Mouse (Mus musculus) heart, postnatal 0 days (tissue): ENCODE data around the gene Scrg1. TPM values are rescaled to one million over a fixed set of nuclear protein-coding genes. Genes with fewer than 3 reads are reported as not detected.

Experiments used
- ATAC-seq: fragments of 200-750 bp; cut with Nextera tagmentation; 2 replicates; pipeline ENCODE4 v1.8.0; 2017; ENCODE audit warnings: low read depth, moderate number of reproducible peaks, moderate library complexity; ENCODE audit not compliant: insufficient read depth
- DNase-seq: peaks from one replicate; pipeline ENCODE4 v3.0.0-alpha.2; 2016; ENCODE audit warnings: low spot score
- H3K27ac ChIP-seq: fragments of 300-500 bp; sonication (generic); 2 replicates; pipeline ENCODE4 v1.5.1; 2014; ENCODE audit warnings: low read depth, mild to moderate bottlenecking
- H3K27me3 ChIP-seq: fragments of 300-500 bp; sonication (generic); 2 replicates; pipeline ENCODE4 v1.6.1; 2014; ENCODE audit warnings: low read length, mixed read lengths; ENCODE audit not compliant: control insufficient read depth, insufficient read depth
- H3K36me3 ChIP-seq: fragments of 300-500 bp; sonication (generic); replicated peaks from 2 replicates; pipeline ENCODE4 v1.6.1; 2014; ENCODE audit warnings: low read length, mixed read lengths; ENCODE audit not compliant: control insufficient read depth, insufficient read depth
- H3K4me1 ChIP-seq: fragments of 300-500 bp; sonication (generic); 2 replicates; pipeline ENCODE4 v1.6.1; 2014; ENCODE audit warnings: antibody characterized with exemption; ENCODE audit not compliant: control insufficient read depth, insufficient read depth
- H3K4me2 ChIP-seq: fragments of 300-500 bp; sonication (generic); 2 replicates; pipeline ENCODE4 v1.6.1; 2014; ENCODE audit warnings: low read depth, mild to moderate bottlenecking, low read length, moderate library complexity
- H3K4me3 ChIP-seq: fragments of 300-500 bp; sonication (generic); 2 replicates; pipeline ENCODE4 v1.5.1; 2014; ENCODE audit warnings: low read depth, low read length
- H3K9ac ChIP-seq: fragments of 300-500 bp; sonication (generic); replicated peaks from 2 replicates; pipeline ENCODE4 v1.6.1; 2014; ENCODE audit warnings: low read depth, low read length, mixed read lengths
- H3K9me3 ChIP-seq: fragments of 300-500 bp; sonication (generic); replicated peaks from 2 replicates; pipeline ENCODE4 v1.6.1; 2016; ENCODE audit warnings: low read length; ENCODE audit not compliant: control insufficient read depth
- CTCF ChIP-seq: IDR thresholded peaks from 2 replicates; pipeline ENCODE4 v1.5.1; 2016; ENCODE audit warnings: antibody characterized with exemption, control low read depth, low read depth
- EP300 ChIP-seq: IDR thresholded peaks from 2 replicates; pipeline ENCODE4 v1.6.1; 2016; ENCODE audit warnings: antibody characterized with exemption, low read depth
- WGBS: fragments of 180-500 bp; shearing (Covaris S2); extraction: QIAGEN DNeasy Blood & Tissue Kit; methylation state at CpG from one replicate; pipeline ENCODE4 v1.1.7; 2014; 5-methylcytosine and 5-hydroxymethylcytosine counted together
- polyA plus RNA-seq: library from polyadenylated mRNA; unstranded; fragments of >200 nt; fragmentation: Nextera tagmentation; extraction: Ambion mirVana; gene quantifications from 2 replicates; pipeline ENCODE4 v1.2.1, GENCODE M21; 2015
- total RNA-seq: library from RNA; depleted of rRNA; stranded (reverse); fragments of >200 nt; gene quantifications from 2 replicates; pipeline ENCODE4 v1.2.3, GENCODE M21; 2014; ENCODE audit warnings: low replicate concordance

Gene Scrg1
- total and polyA plus RNA-seq, 2 experiments from 2014 or later: 0.40 TPM; not detected in 1

DNA sequence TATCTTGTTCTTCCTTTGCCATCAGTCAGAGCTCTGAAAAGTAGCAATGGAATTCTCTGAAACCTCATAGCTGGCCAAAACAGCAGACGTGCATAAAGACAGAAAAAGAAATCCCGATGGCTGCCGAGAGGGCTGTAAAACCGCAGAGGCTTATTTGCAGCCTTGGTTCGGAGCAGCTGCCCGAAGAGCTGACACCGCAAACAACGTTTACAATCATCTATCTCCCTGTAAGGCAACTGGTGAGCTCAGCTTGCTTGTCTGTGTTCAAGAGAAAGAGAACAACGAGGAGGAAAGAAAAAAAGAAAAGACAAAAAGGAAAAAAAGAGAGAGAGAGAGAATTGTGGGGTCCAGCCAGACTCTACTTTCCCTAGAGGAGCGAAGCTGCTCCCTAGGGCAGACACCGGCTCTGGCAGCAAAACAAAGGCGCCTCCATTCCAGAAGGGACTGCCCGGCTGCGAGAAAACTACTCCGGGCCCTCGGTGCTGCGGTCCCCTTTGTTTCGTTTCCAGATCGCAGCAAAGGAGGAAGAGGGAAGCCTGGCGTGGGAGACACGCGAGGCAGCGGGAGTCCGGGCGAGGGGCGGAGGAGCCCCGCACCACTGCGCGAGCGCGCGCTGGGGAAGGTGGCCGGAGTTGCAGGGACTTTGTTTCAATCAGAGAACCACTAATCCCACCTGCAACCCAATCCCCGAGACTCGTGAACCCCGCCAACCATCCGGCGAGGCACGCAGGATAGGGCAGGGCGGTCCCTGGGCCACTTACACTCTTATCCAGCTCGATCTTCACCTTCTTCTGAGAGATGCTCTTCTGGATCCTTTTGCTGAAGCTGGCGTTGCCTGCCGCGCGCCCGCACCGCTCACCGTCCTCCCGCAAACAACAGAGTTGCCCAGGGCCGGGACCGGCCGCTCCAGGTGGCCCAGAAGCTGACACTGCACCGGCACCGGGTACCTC, 31.0 kb downstream of the Scrg1 start:
- DNase-seq (peak; percentile 49), ATAC-seq (peak; percentile 21)
- Histone ChIP-seq H3K36me3 (peaks cover 15% of the 10 kb centered on the region), H3K4me3 (peak overlapping the region; percentile 93), H3K9me3 (no peaks in the 10 kb centered on the region), H3K4me1 (0 out of 2 replicates have a peak, but pooled peaks cover 9% of the 10 kb centered on the region), H3K9ac (peak overlapping the region; percentile 85), H3K4me2 (peak overlapping the region; percentile 94), H3K27me3 (no peaks in the 10 kb centered on the region), H3K27ac (peak overlapping the region; percentile 91)
- TF ChIP-seq CTCF: no peak
- no peak for TF ChIP-seq EP300
- WGBS: under 1% methylated on average over 54 of the region's 54 CpGs

DNA sequence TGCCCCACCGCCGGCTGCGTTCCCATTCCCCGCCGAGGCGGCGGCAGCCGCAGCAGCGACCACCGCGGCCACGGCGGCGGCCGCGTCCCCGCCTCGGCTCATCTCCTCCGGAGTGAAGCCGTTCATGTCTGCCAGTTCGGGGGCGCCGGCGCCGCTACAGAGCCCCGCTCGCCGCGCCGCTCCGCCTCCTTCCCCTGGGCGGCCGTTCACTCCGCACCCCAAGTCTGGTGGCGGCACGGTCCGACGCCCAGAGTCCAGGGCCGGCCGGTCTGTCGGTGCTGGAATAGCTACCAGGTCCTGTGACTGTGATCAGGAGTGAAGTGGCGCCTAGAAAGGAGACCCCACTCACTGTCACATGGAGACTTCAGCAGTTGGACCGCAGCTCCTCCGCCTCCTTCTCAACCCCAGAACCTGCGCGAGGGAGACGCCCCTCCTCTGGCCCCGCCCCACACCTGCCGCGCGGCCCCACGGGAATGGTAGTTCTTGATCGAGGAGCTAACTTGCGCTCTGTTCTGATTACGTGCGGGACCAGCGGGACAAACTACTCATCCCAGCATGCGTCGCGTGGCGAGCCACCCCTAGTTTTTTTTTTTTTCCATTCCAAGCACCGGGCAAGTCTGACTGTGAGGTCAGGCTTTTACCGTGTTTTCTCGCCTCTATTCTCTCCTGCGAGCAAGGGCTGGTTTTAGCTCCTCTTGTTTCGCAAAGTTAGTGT, 31.9 kb downstream of the Scrg1 start, which contains the start of gene Sap30:
TSS of gene Sap30 (minus strand) at position 420 of the 715 bp plus-strand sequence.
- Histone ChIP-seq H3K27ac (peak within 1 kb of the TSS; percentile 91), H3K27me3 (no peaks in the 10 kb centered on the region), H3K36me3 (peaks cover 8% of the 10 kb centered on the region), H3K9ac (peak within 1 kb of the TSS; percentile 85), H3K4me2 (peak within 1 kb of the TSS; percentile 94), H3K9me3 (no peaks in the 10 kb centered on the region), H3K4me1 (0 out of 2 replicates have a peak, but pooled peaks cover 9% of the 10 kb centered on the region), H3K4me3 (peak within 1 kb of the TSS; percentile 93)
- peak; percentile 98 for DNase-seq
- WGBS: under 1% methylated on average over 61 of the region's 66 CpGs
- ATAC-seq: peak; percentile 96
- TF ChIP-seq EP300 (0 out of 2 replicates have a peak, but pooled peaks have one; percentile 36), CTCF (no peak)

DNA sequence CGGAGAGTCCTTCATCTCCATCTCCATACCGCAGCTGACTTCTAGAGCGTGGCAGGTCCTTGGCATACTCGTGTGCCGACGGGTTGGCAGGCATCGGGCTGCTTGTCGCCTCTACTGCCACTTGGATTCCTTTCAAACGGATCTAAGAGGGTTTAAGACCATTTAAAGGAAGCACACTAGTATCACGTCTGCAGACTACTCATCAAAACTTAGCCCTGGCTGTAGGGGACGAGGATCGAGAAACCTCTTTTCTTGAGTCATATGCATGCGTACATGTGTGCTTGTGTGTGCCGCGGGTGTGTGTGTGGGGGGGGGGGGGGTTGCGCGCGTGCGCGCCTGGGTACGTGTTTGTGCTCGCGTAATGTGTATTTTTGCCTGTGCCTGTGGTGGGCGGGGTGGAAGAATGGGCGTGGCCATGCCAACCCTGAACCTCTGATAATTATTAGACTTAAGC, 32.6 kb downstream of the Scrg1 start:
- WGBS: under 1% methylated on average over 25 of the region's 25 CpGs
- H3K4me1 ChIP-seq: 0 out of 2 replicates have a peak, but pooled peaks cover 9% of the 10 kb centered on the region

DNA sequence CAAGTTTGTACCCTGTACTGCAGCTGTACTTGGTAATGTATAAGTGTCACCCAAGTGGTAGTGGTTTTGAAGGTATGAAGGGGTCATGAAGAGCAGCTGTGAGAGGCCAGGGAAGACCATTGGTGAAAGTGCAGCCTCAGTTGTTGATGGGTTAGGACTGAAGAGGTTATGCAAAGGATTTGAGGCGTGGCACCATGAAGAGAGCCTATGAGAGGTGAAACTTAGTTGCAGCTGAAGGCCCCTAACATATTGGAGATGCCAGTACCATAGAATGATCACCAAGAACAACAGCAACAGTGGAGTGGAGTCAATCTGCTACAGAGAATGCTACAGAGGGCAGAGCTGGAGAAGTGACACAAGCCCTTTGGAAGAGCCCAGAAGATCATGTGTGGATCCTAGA, 33.6 kb downstream of the Scrg1 start:
- DNase-seq (no peak), ATAC-seq (no peak)
- no peaks in the 10 kb centered on the region for H3K9me3 ChIP-seq
- WGBS: 97% methylated on average over 1 of the region's 1 CpGs
- no peak overlapping the region for H3K9ac ChIP-seq
- 0 out of 2 replicates have a peak, but pooled peaks cover 9% of the 10 kb centered on the region for H3K4me1 ChIP-seq
- no peak overlapping the region for H3K4me2 ChIP-seq
- H3K36me3 ChIP-seq: no peaks in the 10 kb centered on the region
- H3K27me3 ChIP-seq: no peaks in the 10 kb centered on the region
- H3K4me3 ChIP-seq: no peak overlapping the region
- peak overlapping the region; percentile 91 for H3K27ac ChIP-seq
- TF ChIP-seq EP300 (no peak), CTCF (no peak)

More for the DNA sequence above, 32.6 kb downstream of the Scrg1 start:
- Histone ChIP-seq H3K9ac (peak overlapping the region; percentile 83), H3K36me3 (peaks cover 3% of the 10 kb centered on the region), H3K27me3 (no peaks in the 10 kb centered on the region), H3K9me3 (no peaks in the 10 kb centered on the region), H3K4me2 (peak overlapping the region; percentile 94), H3K4me3 (peak overlapping the region; percentile 93), H3K27ac (peak overlapping the region; percentile 91)
- ATAC-seq: peak; percentile 64
- DNase-seq: peak; percentile 79
- TF ChIP-seq EP300 (no peak), CTCF (no peak; the same call in 1 of the 2 replicates)

DNA sequence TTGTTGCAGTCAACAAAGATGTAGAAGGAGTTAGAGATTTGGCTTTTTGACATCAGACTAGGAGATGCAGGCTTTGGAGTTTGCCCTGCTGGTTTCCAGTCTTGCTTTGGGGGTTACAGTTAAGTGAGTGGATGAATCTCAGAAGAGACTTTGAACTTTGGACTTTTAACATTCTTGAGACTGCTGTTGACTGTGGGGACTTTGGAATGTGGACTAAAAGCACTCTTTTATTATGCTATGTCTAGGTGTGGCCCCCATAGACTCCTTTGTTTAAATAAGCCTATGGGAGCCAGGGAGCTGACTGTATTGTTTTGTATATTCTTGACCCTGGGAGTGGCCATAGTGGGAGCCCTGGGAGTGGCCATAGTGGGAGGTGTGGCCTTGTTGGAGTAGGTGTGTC, 34.2 kb downstream of the Scrg1 start:
- H3K4me2 ChIP-seq: no peak overlapping the region
- H3K36me3 ChIP-seq: peaks cover 2% of the 10 kb centered on the region; the same call in 1 of the 2 replicates
- H3K9me3 ChIP-seq: no peaks in the 10 kb centered on the region
- ATAC-seq (no peak), DNase-seq (no peak)
- H3K27ac ChIP-seq: no peak overlapping the region
- no peak overlapping the region for H3K4me3 ChIP-seq
- 0 out of 2 replicates have a peak, but pooled peaks cover 9% of the 10 kb centered on the region for H3K4me1 ChIP-seq
- TF ChIP-seq EP300 (no peak), CTCF (no peak)
- no peaks in the 10 kb centered on the region for H3K27me3 ChIP-seq
- no peak overlapping the region for H3K9ac ChIP-seq
